Mouse (Mus musculus) heart, adult 18-20 months (tissue): Measurements from ENCODE around the gene Pla2g12a. TPM values are rescaled to one million over a fixed set of nuclear protein-coding genes. Genes with fewer than 3 reads are reported as not detected.

Experiments used
- DNase-seq, 2 experiments: peaks; one replicate each; pipeline ENCODE4 v3.0.0; 2021 to 2022; ENCODE audit warnings: mixed read lengths in 1 of 2
- total RNA-seq, 2 experiments: library from RNA; stranded (reverse); gene quantifications; 2 replicates each; pipeline ENCODE4 v1.2.3; 2021

Pla2g12a gene
- total RNA-seq, 2 experiments from 2014 or later, result 46.3 to 61.8 TPM

DNA sequence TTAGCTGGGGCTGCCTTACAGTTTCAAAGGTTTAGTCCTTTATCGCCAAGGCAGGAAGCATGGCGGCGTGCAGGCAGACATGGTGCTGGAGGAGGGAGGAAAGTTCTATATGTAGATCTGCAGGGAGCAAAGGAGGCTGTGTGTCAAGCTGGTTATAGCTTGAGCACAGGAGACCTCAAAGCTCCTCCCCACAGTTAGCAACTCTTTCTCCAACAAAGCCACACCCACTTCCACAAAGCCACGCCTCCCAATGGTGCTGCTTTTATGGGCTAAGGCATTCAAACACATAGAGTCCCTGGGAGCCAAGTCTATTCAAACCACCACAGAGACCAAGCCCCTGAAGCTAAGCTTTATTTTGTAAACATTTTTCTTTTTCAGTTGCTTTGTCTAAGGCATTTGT, 20.5 kb downstream of the Pla2g12a start:
- DNase-seq, result no peak

DNA sequence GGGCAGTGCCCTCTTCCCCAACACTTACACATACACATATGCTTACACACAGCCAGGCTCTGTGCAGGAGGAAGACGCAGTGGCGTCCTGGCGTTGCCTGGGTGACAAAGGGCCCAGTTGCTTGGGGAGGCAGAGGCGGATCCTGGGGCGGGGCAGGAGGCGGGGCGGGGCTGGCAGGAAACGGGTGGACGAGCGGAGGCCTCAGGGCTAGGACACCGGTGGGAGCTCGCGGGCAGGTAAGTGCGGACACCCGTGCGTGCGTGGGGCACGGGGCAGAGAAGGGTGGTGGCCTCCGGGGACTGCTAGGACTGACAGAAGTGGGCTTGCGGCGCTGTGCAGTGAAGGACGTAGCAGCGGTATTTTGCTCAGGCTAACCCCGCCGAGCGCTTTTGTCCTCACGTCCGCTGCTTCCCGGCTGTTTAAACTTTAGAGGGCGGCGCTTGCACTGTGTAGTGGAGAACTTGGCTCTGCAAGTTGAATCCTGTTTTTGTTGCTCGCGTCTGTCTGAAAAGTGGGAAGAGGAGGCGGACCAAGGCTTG, 22.9 kb downstream of the Pla2g12a start, which contains the start of gene Casp6:
Gene Casp6 (plus strand): TSS at position 155 of the 539 bp plus-strand sequence.
- DNase-seq, result peak; percentile 88 to 89

DNA sequence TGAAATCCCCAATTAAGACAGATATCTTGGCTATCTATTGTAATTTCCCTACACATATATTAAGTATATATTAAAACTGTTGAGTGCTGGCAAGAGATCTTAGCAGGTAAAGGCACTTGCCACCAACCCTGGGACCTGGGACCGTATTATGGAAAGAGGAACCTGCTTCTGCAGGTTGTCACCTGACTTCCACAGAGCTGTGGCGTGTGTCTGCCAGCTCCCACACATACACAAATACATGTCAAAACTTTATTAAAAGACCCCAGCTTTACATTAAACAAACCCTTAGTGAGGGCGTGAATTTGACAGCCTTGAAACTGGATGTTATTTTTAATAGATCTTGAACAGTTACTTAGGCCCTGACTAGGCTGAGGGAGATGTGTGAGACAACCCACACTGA, 25.0 kb downstream of the Pla2g12a start:
- DNase-seq, result no peak

DNA sequence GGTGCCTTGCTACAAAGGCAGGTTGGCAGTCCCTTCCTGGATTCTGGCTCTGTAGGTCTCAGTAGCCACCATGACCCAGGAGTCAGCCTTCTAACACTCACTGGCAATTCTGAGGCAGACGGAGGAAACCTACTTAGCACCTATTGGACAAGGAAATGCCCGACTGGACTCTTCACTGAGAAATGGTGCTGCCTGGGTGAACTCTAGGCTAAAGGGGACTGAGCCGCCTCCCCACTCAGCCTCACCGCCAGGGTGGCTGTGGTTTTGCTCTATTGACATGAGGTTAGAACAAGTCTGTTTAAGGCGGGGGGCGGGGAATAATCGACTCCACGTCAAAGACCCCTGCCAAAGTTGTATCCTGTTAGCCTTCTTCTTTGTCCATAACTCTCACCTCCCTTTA, 25.5 kb downstream of the Pla2g12a start:
- DNase-seq, result no peak

DNA sequence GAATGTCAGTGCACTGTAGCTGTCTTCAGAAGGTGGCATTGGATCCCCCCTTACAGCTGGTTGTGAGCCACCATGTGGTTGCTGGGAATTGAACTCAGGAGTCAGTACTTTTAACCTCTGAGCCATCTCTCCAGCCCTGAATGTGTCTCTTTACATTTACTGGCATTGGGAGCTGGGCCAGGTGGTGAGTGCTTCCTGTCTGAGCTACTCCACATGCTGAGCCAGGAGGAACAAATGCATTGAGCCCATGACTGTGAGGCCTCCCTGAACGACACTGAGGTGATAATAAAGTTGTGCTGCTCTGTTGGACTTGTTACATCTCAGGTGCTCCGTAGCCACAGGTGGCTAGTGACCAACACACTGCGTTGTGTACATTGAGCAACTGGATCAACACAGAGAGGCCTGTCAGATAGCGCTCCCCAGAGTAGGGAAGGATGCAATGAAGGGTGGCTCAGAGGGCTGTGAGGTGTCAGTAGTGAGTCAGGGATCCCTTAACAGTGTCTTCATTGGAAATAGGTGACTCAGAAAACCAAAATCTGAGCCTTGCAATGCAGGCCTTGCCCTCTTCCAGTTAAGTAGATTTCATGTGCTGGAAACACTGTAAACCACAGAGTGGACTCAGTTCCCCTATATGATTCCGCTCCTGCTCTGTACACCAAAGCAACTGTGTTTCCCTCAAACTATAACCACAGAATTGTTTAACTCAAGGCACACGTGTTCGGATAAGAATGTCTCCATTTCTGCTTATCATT, 26.2 kb downstream of the Pla2g12a start:
- DNase-seq, result no peak

DNA sequence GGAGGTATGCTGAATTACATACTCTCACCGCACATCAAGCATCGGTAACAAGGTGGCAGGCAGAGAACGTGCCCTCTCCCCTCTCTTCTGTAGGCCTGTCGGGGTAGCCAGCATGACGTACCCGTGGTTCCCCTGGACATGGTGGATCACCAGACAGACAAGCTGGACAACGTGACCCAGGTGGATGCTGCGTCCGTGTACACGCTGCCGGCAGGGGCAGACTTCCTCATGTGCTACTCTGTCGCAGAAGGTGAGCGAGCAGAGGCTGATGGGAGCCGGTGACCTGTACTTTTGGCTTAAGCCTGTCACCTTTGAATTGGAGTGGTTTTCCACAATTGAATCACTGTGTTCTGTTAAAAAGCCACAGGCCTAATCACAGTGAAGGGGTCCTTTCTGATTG, 33.6 kb downstream of the Pla2g12a start:
- no peak for DNase-seq

DNA sequence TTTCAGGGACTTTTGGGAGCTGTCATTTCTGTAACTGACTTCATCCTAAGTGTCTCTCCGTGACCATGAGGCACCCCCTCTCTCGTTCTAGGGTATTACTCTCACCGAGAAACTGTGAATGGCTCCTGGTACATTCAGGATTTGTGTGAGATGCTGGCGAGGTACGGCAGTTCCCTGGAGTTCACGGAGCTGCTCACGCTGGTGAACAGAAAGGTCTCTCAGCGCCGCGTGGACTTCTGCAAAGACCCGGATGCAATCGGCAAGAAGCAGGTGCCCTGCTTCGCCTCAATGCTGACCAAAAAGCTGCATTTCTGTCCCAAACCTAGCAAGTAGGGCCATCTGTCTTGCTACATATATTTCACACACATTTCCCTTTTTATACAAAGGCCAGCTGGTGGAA, 34.8 kb downstream of the Pla2g12a start:
- DNase-seq, result no peak

DNA sequence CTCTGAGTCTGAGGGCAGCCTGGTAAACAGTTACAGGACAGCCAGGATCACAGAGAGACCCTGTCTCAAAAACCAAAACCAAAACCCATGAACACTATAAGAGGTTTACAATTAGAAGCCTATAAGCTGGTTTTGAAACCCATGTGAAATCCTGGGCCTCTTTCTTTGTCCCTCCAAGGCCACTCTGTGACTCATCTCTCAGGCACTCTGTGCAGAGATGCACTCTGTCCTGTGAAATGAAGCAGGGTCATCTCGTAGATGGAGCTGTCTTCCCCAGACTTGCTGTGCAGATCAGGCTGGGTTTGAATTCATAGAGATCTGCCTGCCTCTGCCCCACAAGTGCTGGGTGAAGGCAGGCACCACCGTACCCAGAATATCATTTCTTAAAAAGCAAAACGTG, 39.0 kb downstream of the Pla2g12a start:
- DNase-seq, result no peak

DNA sequence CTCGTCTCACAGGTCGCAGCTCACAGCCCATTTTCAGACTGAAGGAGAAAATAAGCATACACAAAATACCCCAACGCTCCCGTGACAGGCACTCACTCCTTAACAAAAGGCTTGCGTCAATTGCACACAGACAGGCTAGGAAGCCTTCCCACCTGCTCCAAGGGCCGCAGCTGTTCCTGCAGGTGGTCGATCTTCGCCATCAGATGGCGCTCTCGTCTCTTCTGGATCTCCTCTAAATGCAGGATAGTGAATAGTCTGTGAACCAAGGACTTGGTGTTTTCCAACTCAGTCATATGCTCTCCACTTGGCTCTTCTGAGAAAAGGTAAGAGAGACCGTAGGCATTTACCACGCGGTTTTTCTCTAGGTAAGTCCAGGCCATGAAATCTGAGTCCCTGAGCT, 40.0 kb downstream of the Pla2g12a start:
- DNase-seq, result peak; percentile 52 to 75

DNA sequence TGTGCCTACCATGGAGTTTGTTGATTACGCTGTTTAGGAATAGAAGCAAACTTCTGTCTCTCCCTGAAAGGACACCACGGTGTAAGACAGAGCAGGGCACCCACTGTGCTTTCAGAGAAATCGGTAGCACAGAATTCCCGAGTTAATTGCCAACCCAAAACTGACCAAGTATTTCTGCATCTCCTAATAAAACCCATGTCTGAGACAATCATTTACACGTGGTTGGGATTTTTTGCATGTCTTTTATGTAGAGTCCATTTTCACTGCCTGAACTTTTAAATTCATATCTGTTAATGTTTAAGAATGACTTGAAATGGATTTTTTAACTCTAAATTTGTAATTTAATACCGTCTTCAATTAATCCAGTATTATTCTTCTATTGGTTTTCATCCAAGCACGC, 45.2 kb downstream of the Pla2g12a start:
- DNase-seq, result no peak

DNA sequence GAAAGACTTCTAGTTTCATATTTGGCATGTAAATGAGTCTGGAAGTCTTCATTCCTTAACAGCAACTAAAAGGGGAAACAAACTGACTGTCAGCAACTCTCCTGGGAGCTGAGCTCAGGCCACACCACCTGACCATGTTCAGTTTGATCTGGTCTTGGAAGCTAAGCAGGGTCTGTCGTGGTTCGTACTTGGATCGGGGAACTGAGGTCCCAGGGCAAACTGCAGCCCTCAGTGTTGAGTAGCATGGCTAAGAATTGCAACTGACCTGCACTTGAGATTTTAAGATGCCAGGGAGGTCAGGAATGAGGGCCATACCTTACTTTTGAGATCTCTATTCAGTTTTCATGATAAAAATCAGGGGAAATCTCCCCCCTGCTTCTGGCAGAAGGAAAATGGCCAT, 47.5 kb downstream of the Pla2g12a start:
- DNase-seq, result no peak

DNA sequence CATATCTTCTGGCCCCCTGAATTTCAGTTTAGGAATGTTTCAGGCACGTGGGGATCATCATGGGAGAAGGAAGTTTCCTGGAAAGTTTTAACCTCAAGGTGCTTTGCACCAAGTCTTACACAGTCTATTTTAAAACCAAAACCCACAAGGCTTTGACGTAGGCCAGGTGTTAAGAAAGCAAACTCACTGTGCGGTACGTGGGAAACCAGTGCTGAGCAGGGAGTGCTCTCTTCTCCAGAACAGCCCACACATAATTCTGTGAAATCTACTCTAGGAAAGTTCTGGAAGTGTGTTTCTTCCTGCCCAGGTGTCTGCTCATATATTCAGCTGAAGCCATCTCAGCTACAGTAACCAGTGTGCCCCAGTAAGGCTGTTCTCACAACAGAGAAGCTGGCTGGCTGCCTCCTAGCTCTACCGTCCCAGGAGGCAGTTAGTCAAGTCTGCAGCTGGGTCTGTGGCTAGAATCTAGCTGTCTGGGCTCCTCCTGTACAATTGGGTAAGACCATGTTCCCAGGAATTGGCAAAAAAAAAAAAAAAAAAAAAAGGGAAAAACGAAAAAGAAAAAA, 51.9 kb downstream of the Pla2g12a start:
- DNase-seq, result peak; percentile 41 to 58

DNA sequence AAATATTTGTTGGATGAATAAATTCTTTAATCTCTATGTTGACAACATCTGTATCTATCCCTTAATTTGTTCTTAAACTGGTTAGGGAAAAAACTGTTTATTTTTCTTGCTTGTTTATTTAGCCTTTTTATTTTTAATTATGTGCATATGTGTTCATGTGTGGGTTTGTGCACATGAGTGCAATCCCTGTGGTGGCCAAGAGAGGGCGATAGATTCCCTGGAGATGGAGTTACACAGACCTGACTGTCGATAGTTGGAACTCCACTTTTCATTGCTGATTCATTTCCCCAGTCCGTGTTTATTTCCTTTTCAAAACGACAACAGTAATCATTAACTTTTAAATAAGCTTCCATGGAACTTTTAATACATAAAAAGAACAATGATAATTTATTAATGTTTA, 54.0 kb downstream of the Pla2g12a start:
- no peak for DNase-seq

DNA sequence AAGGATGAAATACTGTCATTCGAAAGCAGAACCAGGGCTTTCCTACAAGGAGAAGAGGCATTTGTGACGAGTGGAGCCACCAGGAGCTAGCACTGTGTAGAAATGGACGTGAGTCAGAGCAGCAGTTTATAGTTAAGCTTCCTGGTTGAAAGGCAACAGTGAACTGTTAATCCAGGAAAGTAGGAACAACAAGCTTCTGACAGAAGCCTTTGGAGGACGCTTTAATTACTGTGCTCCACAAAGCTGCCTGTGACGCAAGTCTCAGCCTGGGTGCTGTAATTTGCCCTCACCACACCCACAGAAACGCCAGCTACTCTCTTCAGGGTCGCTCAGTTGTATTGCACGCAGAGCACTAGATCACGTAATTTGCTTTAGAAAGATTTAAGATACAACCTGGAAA, 58.2 kb downstream of the Pla2g12a start:
- peak in 1 of 2 experiments; percentile 17 for DNase-seq

DNA sequence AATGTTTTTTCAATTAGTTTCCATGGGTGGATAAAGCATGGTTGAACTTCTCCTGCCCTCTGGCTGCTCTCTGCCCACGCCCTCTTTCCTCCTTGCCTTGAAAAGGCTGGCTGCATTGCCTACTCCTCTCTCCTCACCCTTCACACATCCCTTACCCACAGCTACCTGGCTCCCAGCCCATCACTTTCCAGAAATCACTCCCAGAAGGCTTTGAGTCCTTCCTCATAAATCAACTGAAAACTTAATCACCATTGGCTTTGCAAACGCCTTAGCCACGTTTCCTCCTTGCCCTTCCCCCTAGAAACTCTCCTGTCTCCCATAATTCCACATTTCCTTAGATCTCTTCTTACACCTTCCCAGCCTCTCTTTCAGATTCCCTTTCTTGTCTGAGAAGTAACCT, 59.4 kb downstream of the Pla2g12a start:
- peak; percentile 13 to 16 for DNase-seq

DNA sequence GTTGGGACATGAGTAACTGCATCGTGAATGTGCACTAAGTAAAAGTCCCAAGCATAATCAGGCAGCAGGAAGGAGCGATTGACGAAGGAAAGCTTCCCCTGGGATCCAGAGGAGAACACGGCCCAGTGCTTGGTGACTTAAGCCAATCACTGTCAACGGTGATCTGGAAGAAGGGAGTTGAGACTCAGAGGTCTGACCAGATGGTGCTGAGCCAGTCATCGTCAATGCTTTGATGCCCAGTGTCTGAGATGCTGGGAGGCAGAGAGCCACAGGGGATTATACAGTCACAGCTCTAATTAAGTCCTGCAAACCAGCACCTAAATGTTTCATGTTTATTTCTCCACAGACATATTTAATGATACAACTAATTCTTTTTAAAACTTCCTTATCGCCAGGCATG, 60.7 kb downstream of the Pla2g12a start:
- no peak for DNase-seq

DNA sequence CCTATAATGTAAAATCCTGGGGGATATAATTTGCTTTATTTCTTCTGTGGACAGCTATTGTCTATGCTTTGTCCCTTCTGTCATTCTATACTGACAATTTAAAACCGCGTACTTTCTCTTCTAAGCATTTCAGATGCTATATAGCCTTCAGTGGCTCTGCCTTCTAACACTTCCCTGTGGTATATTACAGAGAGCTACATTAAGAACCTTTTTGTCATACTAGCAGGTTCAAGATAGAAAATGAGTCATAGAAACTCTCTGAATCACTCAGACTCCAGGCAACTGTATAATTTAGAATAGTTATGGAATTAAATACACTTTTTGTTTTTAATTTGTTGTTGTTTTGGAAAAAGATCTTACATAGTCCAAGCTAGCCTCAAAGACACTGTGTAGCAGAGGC, 62.4 kb downstream of the Pla2g12a start:
- DNase-seq, result no peak

DNA sequence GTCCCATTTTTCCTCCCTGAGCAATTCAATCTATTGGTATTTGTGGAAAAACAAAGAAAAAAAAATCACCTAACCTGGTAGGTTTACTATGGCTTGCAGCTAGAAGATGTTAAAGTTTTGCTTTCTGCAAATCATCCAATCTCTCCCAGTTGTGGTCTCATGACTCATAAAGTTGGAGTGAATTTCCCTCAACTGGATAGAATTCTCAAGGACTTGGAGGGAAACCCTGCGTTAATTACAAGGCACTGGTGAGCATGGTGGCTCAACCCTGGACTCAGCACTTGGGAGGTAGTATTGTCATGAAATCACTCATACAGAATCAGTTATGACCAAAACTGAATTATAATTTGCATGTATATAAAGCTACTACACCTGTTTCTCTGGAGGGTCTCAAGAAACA, 62.9 kb downstream of the Pla2g12a start:
- no peak for DNase-seq

DNA sequence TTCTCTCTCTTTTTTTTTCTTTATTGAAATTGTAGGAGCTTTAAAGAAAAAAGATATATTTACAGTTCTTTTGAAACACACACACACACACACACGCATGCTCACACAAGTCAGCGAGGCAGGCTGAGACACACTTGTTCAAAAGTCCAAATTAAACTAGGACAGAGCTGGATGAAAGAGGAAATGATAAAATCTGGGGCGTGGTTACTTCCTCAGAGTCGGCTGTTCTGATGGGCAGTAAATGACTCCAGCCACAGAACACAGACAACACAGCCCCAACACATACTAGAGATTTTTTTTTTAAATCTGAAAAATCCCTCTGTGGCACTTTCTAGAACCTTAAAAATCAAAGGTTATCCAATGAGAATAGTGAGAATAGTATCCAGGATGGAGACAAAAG, 65.4 kb downstream of the Pla2g12a start:
- peak in 1 of 2 experiments; percentile 35 for DNase-seq
